ENCODE assay signal across 32 mouse cellular contexts in genomic region chr12:15520783-15521407, GRCm38 (mm10).
DNase-seq lines count a peak whose midpoint lies in the region; ATAC-seq and TF ChIP-seq lines count a peak whose summit lies in the region.
"Had no signal": no experiment of that assay in that cellular context is flagged by ENCODE, and none has a peak within 500 bp of the region (broad histone marks: within the 10 kb centered on the region; RNA-seq: fewer than 3 reads in every experiment).

No protein-coding gene starts in this region.

- TF ChIP-seq EP300 in liver, postnatal 0 days (IDR thresholded peaks at IDR 0.05; ENCODE audit: low read depth) = no peak

- H3K36me3 ChIP-seq in forebrain, postnatal 0 days (ENCODE audit: insufficient read depth) = no peaks in the 10 kb centered on the region
- no peaks in the 10 kb centered on the region for H3K36me3 ChIP-seq in forebrain, embryonic 11.5 days (ENCODE audit: control insufficient read depth, insufficient read depth, low read length)
- H3K36me3 ChIP-seq in liver, postnatal 0 days (replicated peaks; ENCODE audit: insufficient read depth, low read length) = no peaks in the 10 kb centered on the region
- H3K36me3 ChIP-seq: embryonic facial prominence, embryonic 10.5 days; embryonic facial prominence, embryonic 15.5 days; G1E; intestine, embryonic 15.5 days; limb, embryonic 10.5 days; limb, embryonic 15.5 days; midbrain, embryonic 13.5 days; neural tube, embryonic 12.5 days had no signal

- H3K4me2 ChIP-seq in forebrain, postnatal 0 days (ENCODE audit: low read depth) = no peak overlapping the region
- no peak overlapping the region for H3K4me2 ChIP-seq in forebrain, embryonic 11.5 days (ENCODE audit: low read depth, low read length, severe bottlenecking)
- H3K4me2 ChIP-seq in liver, postnatal 0 days (ENCODE audit: low read depth, low read length) = no peak overlapping the region
- H3K4me2 ChIP-seq: embryonic facial prominence, embryonic 15.5 days; forebrain, embryonic 13.5 days; heart, embryonic 11.5 days; intestine, embryonic 15.5 days; limb, embryonic 15.5 days; lung, embryonic 14.5 days; midbrain, embryonic 13.5 days; neural tube, embryonic 12.5 days had no signal

- H3K9ac ChIP-seq in forebrain, postnatal 0 days = no peak overlapping the region
- H3K9ac ChIP-seq in forebrain, embryonic 11.5 days (ENCODE audit: low read length) = no peak overlapping the region
- H3K9ac ChIP-seq in liver, postnatal 0 days (replicated peaks) = no peak overlapping the region
- H3K9ac ChIP-seq: embryonic facial prominence, embryonic 15.5 days; forebrain, embryonic 13.5 days; intestine, embryonic 15.5 days; limb, embryonic 15.5 days; liver, embryonic 14.5 days; lung, embryonic 14.5 days; midbrain, embryonic 13.5 days; neural tube, embryonic 12.5 days had no signal

- peak; percentile 45; the same call in 1 of the 2 replicates for ATAC-seq in forebrain, postnatal 0 days
- ATAC-seq in forebrain, embryonic 11.5 days (replicated peaks; ENCODE audit: low FRiP score) = no peak
- no peak for ATAC-seq in liver, postnatal 0 days
- ATAC-seq in megakaryocyte-erythroid progenitor cell, adult 5-6 weeks (replicated peaks; ENCODE audit: low FRiP score, low TSS enrichment, poor library complexity, severe bottlenecking) = 0 out of 2 replicates have a peak, but pooled peaks have one; percentile 44
- ATAC-seq: forebrain, embryonic 13.5 days; hindbrain, postnatal 0 days; intestine, embryonic 15.5 days; midbrain, embryonic 13.5 days had no signal

- no peaks in the 10 kb centered on the region for H3K4me1 ChIP-seq in forebrain, postnatal 0 days (ENCODE audit: insufficient read depth)
- H3K4me1 ChIP-seq in forebrain, embryonic 11.5 days (replicated peaks; ENCODE audit: control insufficient read depth, insufficient read depth, low read length) = no peaks in the 10 kb centered on the region
- no peaks in the 10 kb centered on the region for H3K4me1 ChIP-seq in liver, postnatal 0 days (ENCODE audit: insufficient read depth)
- H3K4me1 ChIP-seq: embryonic facial prominence, embryonic 10.5 days; embryonic facial prominence, embryonic 15.5 days; forebrain, embryonic 13.5 days; intestine, embryonic 15.5 days; limb, embryonic 10.5 days; limb, embryonic 15.5 days; midbrain, embryonic 13.5 days; neural tube, embryonic 12.5 days had no signal

- TF ChIP-seq CTCF in forebrain, postnatal 0 days (IDR thresholded peaks at IDR 0.05; ENCODE audit: low read depth) = no peak
- no peak for TF ChIP-seq CTCF in liver, postnatal 0 days (IDR thresholded peaks at IDR 0.05; ENCODE audit: low read depth)

- H3K27ac ChIP-seq in forebrain, postnatal 0 days (ENCODE audit: low read depth, low read length) = no peak overlapping the region
- no peak overlapping the region for H3K27ac ChIP-seq in forebrain, embryonic 11.5 days (ENCODE audit: low read depth, low read length)
- no peak overlapping the region for H3K27ac ChIP-seq in liver, postnatal 0 days (ENCODE audit: low read depth)
- H3K27ac ChIP-seq: embryonic facial prominence, embryonic 10.5 days; embryonic facial prominence, embryonic 15.5 days; forebrain, embryonic 13.5 days; hindbrain, postnatal 0 days; intestine, embryonic 15.5 days; kidney, postnatal 0 days; limb, embryonic 10.5 days; limb, embryonic 15.5 days; liver, embryonic 14.5 days; midbrain, embryonic 13.5 days; neural tube, embryonic 12.5 days; stomach, postnatal 0 days had no signal

- H3K9me3 ChIP-seq in forebrain, postnatal 0 days (ENCODE audit: low read length) = no peaks in the 10 kb centered on the region
- H3K9me3 ChIP-seq in forebrain, embryonic 11.5 days (ENCODE audit: control insufficient read depth, low read length) = no peaks in the 10 kb centered on the region
- H3K9me3 ChIP-seq in liver, postnatal 0 days (ENCODE audit: low read length) = no peaks in the 10 kb centered on the region
- H3K9me3 ChIP-seq: embryonic facial prominence, embryonic 10.5 days; embryonic facial prominence, embryonic 15.5 days; forebrain, embryonic 13.5 days; G1E; intestine, embryonic 15.5 days; limb, embryonic 10.5 days; limb, embryonic 15.5 days; midbrain, embryonic 13.5 days; neural tube, embryonic 12.5 days had no signal

- no peak overlapping the region for H3K4me3 ChIP-seq in forebrain, postnatal 0 days (ENCODE audit: low read depth, low read length)
- no peak overlapping the region for H3K4me3 ChIP-seq in forebrain, embryonic 11.5 days (ENCODE audit: low read depth, low read length)
- H3K4me3 ChIP-seq in liver, postnatal 0 days (ENCODE audit: low read depth, low read length) = no peak overlapping the region
- H3K4me3 ChIP-seq: embryonic facial prominence, embryonic 10.5 days; embryonic facial prominence, embryonic 15.5 days; forebrain, embryonic 13.5 days; intestine, embryonic 15.5 days; limb, embryonic 10.5 days; limb, embryonic 15.5 days; midbrain, embryonic 13.5 days; myocyte; neural tube, embryonic 12.5 days had no signal

- DNase-seq in forebrain, postnatal 0 days = no peak
- no peak for DNase-seq in forebrain, embryonic 11.5 days (ENCODE audit: low spot score)
- DNase-seq in liver (peak; percentile 5), MEL-GATA-1-ER (ENCODE audit: extremely low read depth, low read depth) (peak; percentile 82)
- no peak for DNase-seq in liver, postnatal 0 days
- no peak for DNase-seq in right cerebral cortex, postnatal 4 days
- DNase-seq: adrenal gland, postnatal 14 days; cerebellum, adult 2 months; cerebellum, postnatal 14 days; gastrocnemius, postnatal 10 days; kidney, adult 8-10 months; lung, embryonic 14.5 days; lung, postnatal 14 days; right cerebral cortex, adult 18-20 months; thymus, adult 2 months; thymus, postnatal 36 days had no signal

- no peaks in the 10 kb centered on the region for H3K27me3 ChIP-seq in forebrain, postnatal 0 days (ENCODE audit: insufficient read depth, low read length)
- no peaks in the 10 kb centered on the region for H3K27me3 ChIP-seq in forebrain, embryonic 11.5 days (ENCODE audit: control insufficient read depth, insufficient read depth, low read length)
- no peaks in the 10 kb centered on the region for H3K27me3 ChIP-seq in liver, postnatal 0 days (ENCODE audit: insufficient read depth, low read length)
- H3K27me3 ChIP-seq: embryonic facial prominence, embryonic 15.5 days; forebrain, embryonic 13.5 days; intestine, embryonic 15.5 days; limb, embryonic 15.5 days; midbrain, embryonic 13.5 days; neural tube, embryonic 12.5 days had no signal

- 46% methylated on average over 4 of the region's 4 CpGs for WGBS in forebrain, postnatal 0 days
- 52% methylated on average over 4 of the region's 4 CpGs for WGBS in forebrain, embryonic 11.5 days
- 33% methylated on average over 4 of the region's 4 CpGs for WGBS in liver, postnatal 0 days (ENCODE audit: insufficient replicate concordance)

Comparison
In these comparisons a context has a peak if more than half of its experiments do, and no peak if none do; other contexts are left out.
1. ATAC-seq: peak in forebrain, postnatal 0 days (single experiment) and megakaryocyte-erythroid progenitor cell, adult 5-6 weeks (single experiment); none in forebrain, embryonic 11.5 days (single experiment) and liver, postnatal 0 days (single experiment).
2. DNase-seq: peak in liver (single experiment) and MEL-GATA-1-ER (single experiment); none in forebrain, postnatal 0 days (single experiment), forebrain, embryonic 11.5 days (single experiment), liver, postnatal 0 days (single experiment) and right cerebral cortex, postnatal 4 days (single experiment).